Mouse (Mus musculus): ENCODE measurements around the gene Pax7. TPM values are rescaled to one million over a fixed set of nuclear protein-coding genes. Genes with fewer than 3 reads are reported as not detected.
A peak's percentile ranks its signal among the peaks of the same experiment; 100 is the strongest.

The Pax7 gene
- total RNA-seq, 2 experiments from 2014 or later, result not detected

DNA sequence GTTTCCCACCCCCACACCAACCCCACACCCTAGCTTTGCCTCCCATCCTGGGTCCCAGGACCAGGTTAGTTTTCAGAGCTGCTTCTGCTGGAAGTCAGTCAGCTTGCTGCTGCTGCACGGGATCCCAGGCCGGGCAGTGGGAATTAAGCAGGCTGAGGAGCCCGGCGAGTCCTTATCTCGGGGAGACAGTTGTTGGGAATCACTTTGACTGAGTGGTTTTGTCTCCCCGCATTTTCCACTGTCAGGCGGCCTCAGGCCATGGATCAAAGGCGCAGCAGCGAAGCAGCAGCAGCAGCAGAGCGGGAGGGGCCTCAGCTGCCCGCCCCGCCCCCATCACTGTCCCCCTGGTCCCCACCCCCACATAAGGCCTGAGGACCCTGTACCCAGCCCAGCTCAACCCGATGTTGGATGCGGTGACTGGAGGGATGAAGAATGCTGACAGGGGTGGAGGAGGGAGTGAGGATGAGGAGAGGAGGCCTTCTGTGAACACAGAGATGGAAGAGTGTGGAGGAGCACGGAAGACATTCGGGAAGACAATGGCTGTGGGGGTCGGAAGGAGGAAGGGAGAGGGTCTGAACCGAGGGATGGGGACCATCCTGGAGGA lies 66.1 kb downstream of the Pax7 start:
- intact Hi-C loops (cut with DNase I), result no loop called here
- no peak for DNase-seq (ENCODE audit: low spot score in 2 of 2)

DNA sequence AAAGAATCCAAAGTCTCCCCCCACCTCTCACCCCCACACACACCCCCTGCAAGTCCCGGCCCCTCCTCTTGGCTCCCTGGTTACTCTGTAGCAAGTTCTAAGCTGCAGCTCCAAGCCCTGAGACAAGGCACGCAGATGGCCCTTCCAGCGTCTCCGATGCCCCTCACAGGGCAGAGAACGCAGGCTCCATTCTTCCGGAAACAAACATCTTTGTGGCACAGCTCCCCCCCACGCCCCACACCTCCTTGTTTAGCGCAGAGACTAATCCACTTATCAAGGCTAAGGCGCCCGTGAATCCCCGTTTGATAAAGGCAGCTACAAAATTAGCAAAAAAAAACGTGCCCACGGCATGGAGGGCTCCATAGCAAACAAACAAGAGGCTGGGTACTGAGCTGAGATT lies 71.4 kb downstream of the Pax7 start:
- no peak for DNase-seq (ENCODE audit: low spot score in 2 of 2)
- intact Hi-C loops (cut with DNase I), result no loop called here

DNA sequence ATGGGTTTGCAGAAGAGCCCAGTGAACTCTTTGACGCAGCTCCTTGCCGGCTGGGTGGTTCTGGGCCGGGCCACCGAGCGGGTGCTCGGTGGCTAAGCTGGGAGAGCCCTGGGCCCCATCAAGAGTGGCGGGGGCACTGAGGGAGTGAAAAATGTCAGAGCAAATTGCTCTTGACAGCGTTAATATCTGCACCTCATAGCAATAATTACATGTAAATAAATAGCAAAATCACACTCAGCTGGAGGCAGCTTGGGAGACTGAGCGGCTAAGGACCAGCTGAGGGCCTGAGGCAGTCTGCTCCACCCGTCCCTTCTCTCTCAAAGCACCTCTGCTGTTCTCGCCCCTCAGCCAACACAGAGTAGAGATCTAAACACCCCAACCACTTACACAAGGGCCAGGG lies 72.6 kb downstream of the Pax7 start:
- DNase-seq (ENCODE audit: low spot score in 2 of 2), result no peak
- intact Hi-C loops (cut with DNase I), result no loop called here

DNA sequence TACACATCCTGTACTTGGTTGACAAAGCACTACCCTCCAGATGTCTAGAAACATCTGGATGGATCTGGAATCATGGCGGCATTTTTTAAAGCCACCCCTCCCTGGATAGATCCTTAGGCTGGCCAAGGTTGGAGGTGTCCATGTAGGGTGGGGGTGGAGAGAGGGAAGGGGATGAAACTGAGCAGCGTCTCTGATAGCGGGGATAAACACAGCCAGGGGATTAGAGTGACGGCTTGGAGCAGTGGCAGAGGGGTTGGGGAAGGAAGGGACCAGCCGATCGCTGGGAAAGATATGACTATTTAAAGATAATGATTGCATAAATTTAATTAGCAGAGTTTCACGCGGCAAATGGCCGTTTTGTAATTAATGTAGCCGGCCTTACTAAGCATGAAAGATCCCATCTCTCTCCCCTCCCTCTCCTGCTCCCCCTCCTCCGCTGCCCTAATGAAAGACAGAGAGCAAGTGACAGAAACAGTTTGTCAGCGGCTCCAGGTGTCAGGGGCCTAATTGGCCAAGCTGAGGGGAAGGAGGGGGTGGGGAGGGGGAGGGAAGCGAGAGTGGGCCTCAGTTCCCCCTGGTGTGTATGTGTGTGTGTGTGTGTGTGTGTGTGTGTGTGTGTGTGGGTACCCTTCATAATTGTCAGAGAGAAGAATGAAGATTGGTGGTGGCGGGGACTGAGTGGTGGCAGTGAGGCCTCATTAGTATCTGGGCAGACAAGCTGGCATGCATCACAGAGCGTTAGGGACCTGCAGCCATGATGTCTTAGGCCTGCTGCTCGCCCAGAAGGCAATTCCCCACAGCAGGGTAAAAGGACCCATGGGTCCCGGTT lies 74.6 kb downstream of the Pax7 start:
- intact Hi-C loops (cut with DNase I), result no loop called here
- no peak for DNase-seq (ENCODE audit: low spot score in 2 of 2)

DNA sequence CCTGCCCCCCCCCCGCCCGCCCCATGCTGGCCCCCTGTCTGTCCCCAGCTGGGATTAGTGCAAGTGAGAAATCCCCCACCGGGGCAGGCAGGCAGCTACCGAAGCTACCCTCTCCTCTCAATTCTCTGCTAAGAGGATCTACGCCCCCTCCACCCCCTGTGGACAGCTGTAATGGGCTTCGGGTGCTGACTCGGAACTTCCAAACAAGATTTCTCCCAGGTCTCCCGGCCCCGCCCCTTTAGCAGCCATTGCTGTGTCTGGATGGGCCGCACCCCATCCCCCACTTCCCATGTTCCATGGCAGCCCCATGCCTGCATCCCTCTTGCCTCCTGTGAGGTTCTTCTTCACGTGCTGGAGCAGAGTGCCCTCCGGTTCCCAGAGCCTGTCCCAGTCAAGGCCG lies 76.4 kb downstream of the Pax7 start:
- intact Hi-C loops (cut with DNase I), result no loop called here
- DNase-seq (ENCODE audit: low spot score in 2 of 2), result no peak

DNA sequence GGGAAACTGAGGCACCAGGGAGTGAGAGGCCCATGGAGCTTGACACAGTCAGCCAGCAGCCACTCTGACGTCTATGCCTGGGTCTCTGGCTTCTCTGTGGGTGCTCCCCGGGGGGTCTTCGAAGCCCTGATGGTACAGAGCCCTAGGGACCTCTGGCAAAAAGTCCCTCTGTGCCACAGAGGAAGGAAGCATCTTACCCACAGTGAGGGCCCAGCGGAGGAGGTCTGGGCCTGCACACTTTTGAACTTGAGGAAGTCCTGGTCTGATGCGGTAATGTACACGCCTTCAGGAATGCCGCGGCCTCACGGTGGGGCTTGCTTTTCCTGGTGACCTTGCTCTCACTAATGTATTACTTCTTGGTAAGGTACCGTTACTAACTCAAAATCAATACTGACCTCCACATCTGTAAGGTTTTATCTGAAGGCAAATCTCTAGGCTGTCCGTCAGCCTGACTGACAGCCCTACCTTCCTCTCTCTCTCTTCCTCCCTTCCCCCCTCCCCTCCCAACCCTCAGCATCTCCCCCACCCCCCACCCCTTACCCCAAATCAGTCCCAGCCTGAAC lies 79.1 kb downstream of the Pax7 start:
- intact Hi-C loops (cut with DNase I), result no loop called here

DNA sequence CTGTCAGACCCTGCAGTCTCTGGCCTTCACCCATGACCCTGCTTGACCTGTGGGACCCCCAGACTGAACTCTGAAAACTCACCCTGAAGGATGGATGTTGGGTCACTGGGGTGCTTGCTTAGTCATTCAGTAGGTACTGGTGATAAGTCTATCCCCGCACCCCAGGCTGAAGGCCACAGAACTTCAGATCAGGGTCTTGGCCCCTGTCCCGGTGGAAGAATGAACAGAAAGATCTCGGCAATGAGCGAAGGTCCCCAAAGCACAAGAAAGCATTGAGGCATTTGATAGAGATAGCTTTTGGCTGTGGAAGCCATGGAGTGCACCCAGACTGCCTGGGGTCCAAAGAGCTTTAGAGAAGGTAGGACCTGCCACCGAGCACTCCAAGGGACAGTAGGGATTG lies 82.4 kb downstream of the Pax7 start:
- no peak for DNase-seq (ENCODE audit: low spot score in 2 of 2)
- intact Hi-C loops (cut with DNase I), result no loop called here

More for the DNA sequence above, 79.1 kb downstream of the Pax7 start:
- DNase-seq (ENCODE audit: low spot score in 2 of 2), result no peak

DNA sequence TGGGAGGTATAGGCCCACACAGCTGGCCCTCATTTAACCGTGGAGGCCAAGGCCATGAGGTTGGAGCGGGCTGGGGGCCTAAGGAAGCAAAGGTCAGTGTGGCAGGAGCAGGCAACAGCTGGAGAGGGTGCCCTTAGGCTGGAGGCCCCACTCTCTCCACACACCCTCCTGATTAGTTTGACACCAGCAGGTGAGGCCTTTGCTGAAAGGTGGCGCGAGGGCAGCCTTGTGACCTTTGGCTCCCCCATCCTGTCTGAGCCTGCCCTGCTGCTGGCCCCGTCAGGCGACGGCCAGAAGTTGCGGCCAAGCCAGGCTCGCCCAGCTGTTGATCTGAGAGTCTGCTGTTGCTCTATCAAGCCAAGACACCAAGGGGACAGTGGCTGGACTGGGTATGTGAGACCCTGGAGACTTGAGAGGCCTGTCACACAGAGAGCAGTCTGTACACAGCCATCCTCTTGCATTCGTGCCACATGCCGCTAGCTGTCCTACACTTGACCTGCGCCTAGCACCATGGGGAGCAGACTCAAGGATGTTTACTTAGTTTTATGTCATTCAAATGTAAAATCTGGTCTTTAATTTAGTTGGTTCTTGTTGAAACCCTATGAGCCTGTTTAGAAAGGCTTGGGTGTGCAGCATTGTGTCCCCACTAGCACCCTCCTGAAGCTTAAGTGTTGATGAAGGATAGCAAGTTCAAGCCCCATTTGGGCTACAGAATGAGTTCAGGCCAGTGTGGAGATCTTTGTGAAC lies 86.0 kb downstream of the Pax7 start:
- no peak for DNase-seq (ENCODE audit: low spot score in 2 of 2)
- intact Hi-C loops (cut with DNase I), result no loop called here

DNA sequence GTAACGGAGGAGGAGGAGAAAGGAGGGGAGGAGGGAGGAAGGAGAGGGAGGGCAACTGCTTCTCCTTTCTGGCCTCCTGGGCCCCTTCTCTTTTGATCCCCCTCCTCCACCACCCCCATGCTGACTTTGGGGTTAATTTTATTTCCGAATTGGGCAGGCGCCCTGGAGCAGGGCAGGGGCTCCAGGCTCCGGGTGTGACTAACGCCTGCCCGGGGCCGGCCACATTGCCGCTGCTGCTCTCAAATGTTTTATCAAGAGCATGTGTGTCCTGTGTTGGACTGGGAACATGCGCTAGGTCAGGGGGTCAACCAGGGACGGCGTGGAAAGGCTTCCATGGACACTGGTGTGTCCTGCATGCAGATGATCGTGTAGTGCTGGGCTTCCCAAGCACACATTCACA lies 87.2 kb downstream of the Pax7 start:
- no peak for DNase-seq (ENCODE audit: low spot score in 2 of 2)
- intact Hi-C loops (cut with DNase I), result no loop called here

DNA sequence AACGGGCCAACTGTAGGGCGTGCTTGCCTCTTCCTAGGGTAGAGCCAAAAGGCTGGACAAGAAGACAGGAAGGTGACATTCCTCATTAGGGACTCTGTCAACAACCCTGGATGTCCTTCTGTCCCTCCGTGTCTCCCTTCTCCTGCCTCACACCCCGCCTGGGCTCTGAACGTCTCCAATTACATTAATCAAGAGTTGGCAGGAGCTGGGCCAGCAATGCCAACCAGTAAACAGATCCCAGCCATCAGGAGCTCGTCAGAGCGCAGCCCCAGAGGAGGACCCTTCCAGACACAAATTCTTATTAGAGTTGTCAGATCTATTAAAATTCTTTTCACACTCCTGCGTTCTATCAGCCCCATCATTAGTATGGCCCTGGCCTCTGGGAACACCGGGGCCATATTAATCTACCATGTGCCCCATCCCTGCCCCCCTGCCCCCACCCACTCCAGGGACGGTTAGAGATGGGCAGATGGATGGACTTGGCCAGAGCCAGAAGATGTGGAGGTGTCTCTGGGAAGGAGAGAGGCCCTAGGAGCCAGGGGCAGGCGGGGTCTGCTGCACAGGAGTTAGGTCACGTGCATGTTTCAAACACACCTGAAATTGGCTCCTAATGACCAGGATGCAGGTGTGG lies 88.4 kb downstream of the Pax7 start:
- DNase-seq (ENCODE audit: low spot score in 2 of 2), result no peak
- intact Hi-C loops (cut with DNase I), result no loop called here

DNA sequence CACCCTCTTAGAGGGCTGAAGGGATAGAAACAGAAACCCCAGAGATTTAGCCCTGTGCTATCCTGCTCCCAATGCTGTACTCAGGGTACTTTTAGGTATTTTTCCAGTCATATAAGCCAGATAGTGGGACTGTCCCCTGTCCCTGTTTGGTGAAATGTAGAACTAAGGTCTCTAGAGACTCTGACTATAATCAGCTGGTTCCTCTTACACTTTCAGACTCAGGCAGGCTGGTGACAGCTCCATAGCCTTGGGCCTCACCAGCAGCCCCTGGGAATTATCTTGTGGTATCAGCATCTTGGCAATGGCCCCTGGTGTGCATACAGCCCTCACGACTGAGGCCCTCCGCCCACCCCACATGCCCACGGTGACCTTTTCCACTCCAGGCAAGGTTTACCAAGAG lies 89.7 kb downstream of the Pax7 start:
- DNase-seq (ENCODE audit: low spot score in 2 of 2), result no peak

DNA sequence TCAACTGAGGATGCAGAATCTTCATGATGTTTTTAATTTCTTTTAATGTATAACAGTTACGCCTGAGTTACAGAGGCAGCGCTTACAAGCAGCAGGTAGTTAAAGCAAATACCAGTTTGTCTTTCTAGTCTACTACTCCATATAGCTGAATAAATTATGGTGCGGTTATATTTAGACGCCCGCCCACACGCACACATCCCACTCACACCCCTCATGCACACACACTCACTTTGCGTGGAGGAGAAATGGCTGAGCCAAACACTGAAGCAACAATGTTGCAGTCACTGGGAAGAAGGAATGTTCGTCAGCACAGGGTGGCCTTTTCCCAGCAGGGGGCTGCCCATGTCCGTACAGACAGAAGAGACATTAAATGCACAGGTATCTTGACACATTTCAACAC lies 96.3 kb downstream of the Pax7 start:
- peak; percentile 66 to 78 for DNase-seq (ENCODE audit: low spot score in 2 of 2)
- intact Hi-C loops (cut with DNase I), result no loop called here

More for the DNA sequence above, 89.7 kb downstream of the Pax7 start:
- intact Hi-C loops (cut with DNase I), result no loop called here

DNA sequence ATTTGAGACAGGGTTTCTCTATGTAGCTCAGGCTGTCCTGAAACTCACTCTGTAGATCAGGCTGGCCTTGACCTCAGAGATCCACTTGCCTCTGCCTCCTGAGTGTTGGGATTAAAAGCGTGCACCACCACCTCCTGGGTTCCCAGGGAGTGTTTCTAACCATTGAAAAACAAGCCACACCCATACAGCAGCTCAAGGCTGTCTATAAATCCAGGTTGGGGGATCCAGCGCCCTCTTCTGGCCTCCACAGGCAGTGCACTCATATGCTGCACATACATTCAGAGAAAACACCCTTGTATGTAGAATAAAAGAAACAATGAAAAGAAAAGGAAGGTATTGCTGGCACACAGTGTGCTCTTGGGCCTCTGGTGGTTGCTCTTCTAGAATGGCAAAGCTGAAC lies 106.2 kb downstream of the Pax7 start:
- intact Hi-C loops (cut with DNase I), result no loop called here
- DNase-seq (ENCODE audit: low spot score in 2 of 2), result no peak

DNA sequence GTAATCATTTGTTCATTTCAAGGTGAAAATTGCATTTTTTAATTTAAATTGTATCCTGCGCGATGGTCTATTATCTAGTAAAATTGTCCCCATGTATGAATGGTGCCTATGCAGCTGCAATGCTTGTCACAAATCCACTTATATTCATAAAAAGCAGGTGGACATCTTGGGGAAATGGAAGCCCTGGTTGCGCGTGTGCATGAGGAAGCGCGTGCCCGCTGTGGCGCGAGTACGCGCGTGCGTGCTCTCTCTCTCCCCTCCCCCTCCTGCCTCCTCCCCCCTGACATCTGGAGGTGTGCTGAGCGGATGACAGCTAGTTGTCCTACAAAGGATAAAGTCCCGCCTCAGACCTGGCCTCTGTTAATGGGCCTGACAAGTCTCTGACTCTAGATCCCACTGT lies 107.9 kb downstream of the Pax7 start:
- no peak for DNase-seq (ENCODE audit: low spot score in 2 of 2)
- intact Hi-C loops (cut with DNase I), result no loop called here

DNA sequence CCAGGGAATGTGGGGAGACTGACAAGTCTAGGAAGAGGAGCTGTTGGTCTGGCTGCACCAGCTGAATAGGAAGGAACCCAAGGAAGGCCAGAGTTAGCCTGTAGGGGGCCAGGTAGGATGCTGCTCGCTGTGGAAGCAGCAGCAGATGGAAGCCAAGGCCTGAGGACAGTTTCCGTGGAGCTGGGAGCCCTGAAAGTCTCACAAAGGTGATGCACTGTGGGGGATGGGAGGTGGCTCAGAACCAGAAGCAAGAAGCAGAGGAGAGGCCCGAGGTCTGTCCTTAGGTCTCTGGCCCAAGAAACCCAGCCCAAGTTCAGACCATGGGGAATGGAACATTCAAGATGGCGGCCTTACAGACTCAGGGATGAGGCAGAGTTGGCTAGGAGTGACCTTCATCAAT lies 109.0 kb downstream of the Pax7 start:
- DNase-seq (ENCODE audit: low spot score in 2 of 2), result no peak
- intact Hi-C loops (cut with DNase I), result no loop called here

DNA sequence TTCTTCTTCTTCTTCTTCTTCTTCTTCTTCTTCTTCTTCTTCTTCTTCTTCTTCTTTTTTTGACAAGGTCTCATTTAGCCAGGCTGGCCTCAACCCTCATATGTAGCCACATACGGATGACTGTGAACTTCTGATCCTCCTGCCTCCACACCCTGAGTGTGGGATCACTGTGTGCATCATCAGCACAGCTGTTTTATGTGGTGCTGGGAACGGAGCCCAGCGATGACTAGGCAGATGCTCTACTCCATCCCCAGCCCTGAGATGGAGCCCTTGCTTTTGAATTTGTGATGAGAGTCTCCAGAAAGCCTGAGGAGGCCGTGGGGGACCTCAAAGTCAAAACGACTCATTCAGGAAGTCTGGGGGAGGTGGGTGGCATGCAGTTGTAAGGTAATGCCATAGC lies 114.3 kb downstream of the Pax7 start:
- DNase-seq (ENCODE audit: low spot score in 2 of 2), result no peak
- intact Hi-C loops (cut with DNase I), result no loop called here

DNA sequence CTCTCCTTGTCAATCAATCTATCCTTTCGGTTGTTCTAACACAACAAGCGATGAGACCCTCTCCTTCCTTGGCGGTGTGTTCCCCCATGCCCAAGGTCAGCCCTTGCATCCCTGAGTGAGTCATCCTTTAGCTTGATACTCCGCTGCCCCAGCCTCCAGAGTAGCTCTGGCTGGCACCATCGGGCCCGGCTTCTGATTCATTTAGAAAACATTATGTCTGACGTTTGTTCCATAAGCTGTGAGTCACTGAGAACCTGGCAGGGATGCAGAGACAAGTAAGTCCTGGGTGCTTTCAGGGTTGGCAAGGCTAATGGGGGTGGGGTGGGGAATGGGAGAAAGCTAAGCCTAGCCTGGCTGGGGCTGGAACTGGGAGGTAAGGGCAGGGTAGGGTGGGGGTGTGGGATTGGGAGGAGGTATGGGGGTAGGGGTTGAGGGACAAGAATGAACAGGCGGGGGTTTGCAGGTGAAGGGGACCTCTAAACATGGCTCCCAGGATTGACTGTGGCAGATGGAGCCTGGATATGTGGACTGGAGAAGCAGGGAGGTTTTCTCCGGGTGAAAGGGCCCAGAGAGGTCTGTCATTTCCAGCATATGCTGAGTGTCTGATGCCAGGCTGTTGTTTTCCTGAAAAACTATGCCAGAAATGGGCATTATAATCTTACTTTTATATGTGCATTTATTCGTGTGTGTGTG lies 116.7 kb downstream of the Pax7 start:
- peak; percentile 30 to 41 for DNase-seq (ENCODE audit: low spot score in 2 of 2)
- intact Hi-C loops (cut with DNase I), result no loop called here

DNA sequence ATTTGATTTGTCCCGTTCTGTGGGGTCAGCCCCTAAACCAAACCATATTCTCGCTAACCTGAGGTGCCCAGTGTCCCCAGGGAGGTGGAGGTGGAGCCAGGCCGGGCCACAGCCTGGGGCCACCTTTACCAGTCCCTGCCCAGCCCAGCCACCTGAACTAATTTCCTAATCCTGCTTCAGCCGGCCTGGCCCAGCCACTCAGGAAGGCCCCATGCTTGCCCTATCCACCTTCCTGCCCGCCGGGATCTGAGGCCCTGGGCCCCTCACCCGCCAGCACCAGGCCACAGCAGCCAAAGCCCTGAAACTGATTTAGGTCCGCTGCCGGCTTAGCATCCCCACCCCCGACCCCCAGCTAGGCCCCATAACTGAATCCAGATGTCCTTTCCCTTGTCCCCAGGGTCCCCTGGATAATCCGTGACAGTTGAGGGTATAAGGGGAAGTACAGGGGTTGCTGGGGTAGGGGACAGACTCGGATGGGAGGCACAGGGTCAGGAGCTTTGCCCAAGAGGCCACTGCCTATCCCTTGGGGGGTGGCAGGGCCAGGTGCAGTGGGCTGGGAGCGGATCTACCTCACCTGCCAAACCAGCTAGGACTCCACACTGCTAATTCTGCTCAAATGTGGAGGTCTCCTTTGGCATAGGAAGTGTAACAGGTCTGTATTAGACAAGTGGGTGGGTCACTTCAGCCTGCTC lies 117.9 kb downstream of the Pax7 start:
- intact Hi-C loops (cut with DNase I), result no loop called here

More for the DNA sequence above, 117.9 kb downstream of the Pax7 start:
- no peak for DNase-seq (ENCODE audit: low spot score in 2 of 2)

Measured in left cerebral cortex, postnatal 36 days (tissue).